Mouse (Mus musculus): ENCODE measurements around the gene Taf6l.

DNA sequence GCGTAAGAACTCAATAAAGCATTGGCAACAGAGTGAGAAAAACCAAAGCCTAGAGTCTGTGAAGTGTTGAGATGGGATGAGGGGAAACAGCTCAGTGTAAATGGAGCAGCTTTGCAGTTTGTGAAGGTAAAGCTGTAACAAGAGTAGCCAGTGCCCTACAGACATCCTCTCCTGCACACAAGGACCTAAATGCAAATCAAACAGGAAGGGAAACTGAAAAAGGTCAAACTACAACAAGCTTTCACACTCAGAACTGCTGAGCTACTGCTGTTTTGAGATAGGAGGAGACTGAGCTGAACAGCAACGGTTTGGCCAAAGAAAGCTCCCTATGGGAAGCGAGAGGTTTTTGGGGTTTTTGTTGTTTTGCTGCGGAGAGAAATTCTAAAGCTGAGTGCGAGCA lies 20.6 kb upstream of the Taf6l start:
- TF ChIP-seq POLR2A (IDR thresholded peaks at IDR 0.05; ENCODE audit: borderline replicate concordance, extremely low read depth, insufficient read depth, insufficient read length, poor library complexity, severe bottlenecking) (no peak), CTCF (IDR thresholded peaks at IDR 0.05; ENCODE audit: borderline replicate concordance, extremely low read depth, insufficient read depth, insufficient read length) (no peak)

Data from brain, embryonic 14.5 days (tissue).